Mouse (Mus musculus) G1E (cell line): Measurements from ENCODE around the gene Cyp2j13.

Source experiments
- CTCF ChIP-seq: IDR thresholded peaks from 2 replicates; pipeline ENCODE4 v1.5.1; 2012; ENCODE audit warnings: low read depth, low read length, inconsistent platforms, mixed read lengths
- GATA1 ChIP-seq: IDR thresholded peaks from 2 replicates; pipeline ENCODE4 v1.6.1; 2012; ENCODE audit warnings: borderline replicate concordance, low read length, inconsistent platforms, mixed read lengths
- GATA2 ChIP-seq: IDR thresholded peaks from 2 replicates; pipeline ENCODE4 v1.6.1; 2012; ENCODE audit warnings: low read depth, low read length, inconsistent platforms, borderline replicate concordance
- POLR2AphosphoS5 ChIP-seq: IDR thresholded peaks from 2 replicates; pipeline ENCODE4 v1.6.1; 2012; ENCODE audit warnings: low read depth, low read length, inconsistent platforms; ENCODE audit not compliant: insufficient replicate concordance
- TAL1 ChIP-seq: conservative IDR thresholded peaks from 2 replicates; pipeline ENCODE4 v1.6.1; 2012; ENCODE audit warnings: low read depth, low read length, inconsistent platforms, mixed read lengths

DNA sequence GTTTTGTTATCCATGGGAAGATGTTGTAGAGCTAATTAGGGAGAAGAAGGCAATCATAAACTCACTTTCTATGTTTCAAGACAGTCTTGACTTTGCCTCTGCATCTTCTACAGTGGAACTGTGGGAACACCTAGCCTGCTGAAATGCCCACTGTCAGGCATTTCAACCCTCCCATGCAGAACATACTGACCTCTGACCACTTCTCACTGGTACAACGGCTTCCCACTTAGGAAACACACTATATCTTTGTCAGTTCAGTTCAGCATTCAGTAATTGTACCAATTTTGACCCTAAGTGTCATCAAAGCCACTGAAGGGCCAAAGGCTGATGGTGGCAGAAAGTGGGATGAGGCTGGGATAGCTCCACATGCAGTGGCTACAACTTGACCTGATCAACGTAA lies 15.3 kb downstream of the Cyp2j13 start:
- TF ChIP-seq GATA2 = no peak
- TF ChIP-seq CTCF = no peak
- TF ChIP-seq GATA1 = no peak
- no peak for TF ChIP-seq POLR2AphosphoS5
- TF ChIP-seq TAL1 = no peak
